Mouse (Mus musculus) CH12.LX (cell line): ENCODE data around the gene Jam2. TPM values are rescaled to one million over a fixed set of nuclear protein-coding genes. Genes with fewer than 3 reads are reported as not detected.

ENCODE experiments used
- DNase-seq: peaks from one replicate; pipeline ENCODE4 v3.0.0-alpha.2; 2013; ENCODE audit errors: extremely low read depth
- H3K27ac ChIP-seq: 2 replicates; pipeline ENCODE4 v1.5.1; 2012; ENCODE audit warnings: low read depth, mild to moderate bottlenecking, control low read depth, moderate library complexity; ENCODE audit not compliant: insufficient read depth
- H3K27me3 ChIP-seq: replicated peaks from 2 replicates; pipeline ENCODE3; 2012; ENCODE audit warnings: inconsistent platforms
- H3K36me3 ChIP-seq, 2 experiments: replicated peaks in 1 of 2; 2 replicates each; pipeline versions ENCODE3 to v1.6.1; 2012; ENCODE audit warnings: inconsistent platforms in 1 of 2, low read length in 1 of 2, mild to moderate bottlenecking in 1 of 2, mixed read lengths in 1 of 2, moderate library complexity in 1 of 2; ENCODE audit not compliant: control insufficient read depth in 1 of 2, insufficient read depth in 1 of 2
- H3K4me1 ChIP-seq, 2 experiments: 2 replicates each; pipeline ENCODE4 v1.6.1; 2012; ENCODE audit warnings: inconsistent platforms in 1 of 2, moderate library complexity in 1 of 2; ENCODE audit not compliant: insufficient read depth in 2 of 2, control insufficient read depth in 1 of 2
- H3K4me2 ChIP-seq: 2 replicates; pipeline ENCODE4 v1.6.1; 2012; ENCODE audit warnings: low read depth, mild to moderate bottlenecking, control low read depth; ENCODE audit not compliant: poor library complexity, insufficient read depth, severe bottlenecking
- H3K4me3 ChIP-seq, 3 experiments: fragments of 150-350 bp in 1 of 3; sonication (generic) in 1 of 3; replicated peaks in 1 of 3; 2 replicates each; pipeline versions ENCODE3 to v1.5.1; 2011 to 2012; ENCODE audit warnings: low read depth in 2 of 3, low read length in 2 of 3, mild to moderate bottlenecking in 2 of 3, moderate library complexity in 2 of 3, control low read depth in 1 of 3, improper control_type of control experiment in 1 of 3, inconsistent platforms in 1 of 3, mixed read lengths in 1 of 3; ENCODE audit not compliant: poor library complexity in 1 of 3
- H3K79me2 ChIP-seq: replicated peaks from 2 replicates; pipeline ENCODE4 v1.6.1; 2012; ENCODE audit warnings: mild to moderate bottlenecking, moderate library complexity; ENCODE audit not compliant: control insufficient read depth, poor library complexity, insufficient read depth, severe bottlenecking; ENCODE audit errors: extremely low read depth
- H3K9ac ChIP-seq: 2 replicates; pipeline ENCODE4 v1.6.1; 2012; ENCODE audit warnings: low read depth, mild to moderate bottlenecking, control low read depth, moderate library complexity; ENCODE audit not compliant: insufficient read depth
- H3K9me3 ChIP-seq: replicated peaks from 2 replicates; pipeline ENCODE3; 2012; ENCODE audit warnings: low read length, inconsistent platforms, mixed read lengths
- CHD2 ChIP-seq: IDR thresholded peaks from 2 replicates; pipeline ENCODE4 v1.6.1; 2011; ENCODE audit warnings: low read length, improper control_type of control experiment
- CTCF ChIP-seq, 2 experiments: IDR thresholded peaks in 1 of 2; conservative IDR thresholded peaks in 1 of 2; 2 replicates each; pipeline ENCODE4 v1.5.1; 2011 to 2012; ENCODE audit warnings: low read depth in 2 of 2, low read length in 2 of 2, improper control_type of control experiment in 1 of 2, inconsistent platforms in 1 of 2, mild to moderate bottlenecking in 1 of 2, moderate library complexity in 1 of 2
- E2F4 ChIP-seq: IDR thresholded peaks from 2 replicates; pipeline ENCODE4 v1.6.1; 2011; ENCODE audit warnings: low read depth, low read length, improper control_type of control experiment; ENCODE audit not compliant: insufficient replicate concordance
- ELF1 ChIP-seq: IDR thresholded peaks from 2 replicates; pipeline ENCODE4 v1.6.1; 2014; ENCODE audit warnings: low read depth, mild to moderate bottlenecking, inconsistent platforms, low read length, improper control_type of control experiment
- EP300 ChIP-seq: IDR thresholded peaks from 2 replicates; pipeline ENCODE4 v1.6.1; 2011; ENCODE audit warnings: low read length, improper control_type of control experiment
- ETS1 ChIP-seq: conservative IDR thresholded peaks from 2 replicates; pipeline ENCODE4 v1.6.1; 2012; ENCODE audit warnings: low read depth, mild to moderate bottlenecking, inconsistent platforms, low read length, improper control_type of control experiment, moderate library complexity
- HCFC1 ChIP-seq: IDR thresholded peaks from 2 replicates; pipeline ENCODE4 v1.6.1; 2012; ENCODE audit warnings: low read depth, mild to moderate bottlenecking, inconsistent platforms, low read length, improper control_type of control experiment
- JUN ChIP-seq: IDR thresholded peaks from 2 replicates; pipeline ENCODE4 v1.6.1; 2011; ENCODE audit warnings: low read depth, mild to moderate bottlenecking, low read length, improper control_type of control experiment, moderate library complexity; ENCODE audit not compliant: insufficient read depth
- JUND ChIP-seq: conservative IDR thresholded peaks from 2 replicates; pipeline ENCODE4 v1.6.1; 2011; ENCODE audit warnings: low read depth, low read length, improper control_type of control experiment
- KAT2A ChIP-seq: IDR thresholded peaks from 2 replicates; pipeline ENCODE4 v1.6.1; 2012; ENCODE audit warnings: low read length, improper control_type of control experiment, inconsistent platforms; ENCODE audit not compliant: insufficient replicate concordance
- MAFK ChIP-seq: IDR thresholded peaks from 2 replicates; pipeline ENCODE4 v1.6.1; 2011; ENCODE audit warnings: low read length, improper control_type of control experiment; ENCODE audit not compliant: insufficient replicate concordance
- MAX ChIP-seq: IDR thresholded peaks from 2 replicates; pipeline ENCODE4 v1.6.1; 2011; ENCODE audit warnings: low read length, improper control_type of control experiment
- MAZ ChIP-seq: IDR thresholded peaks from 2 replicates; pipeline ENCODE4 v1.6.1; 2012; ENCODE audit warnings: low read depth, mild to moderate bottlenecking, inconsistent platforms, low read length, improper control_type of control experiment, moderate library complexity
- MYC ChIP-seq: IDR thresholded peaks from 2 replicates; pipeline ENCODE4 v1.6.1; 2011; ENCODE audit warnings: low read depth, mild to moderate bottlenecking, improper control_type of control experiment, low read length
- NRF1 ChIP-seq: IDR thresholded peaks from 2 replicates; pipeline ENCODE4 v1.6.1; 2014; ENCODE audit warnings: low read depth, mild to moderate bottlenecking, inconsistent platforms, low read length, improper control_type of control experiment, moderate library complexity
- PAX5 ChIP-seq: IDR thresholded peaks from 2 replicates; pipeline ENCODE4 v1.6.1; 2012; ENCODE audit warnings: low read length, inconsistent platforms, mixed read lengths
- POLR2AphosphoS2 ChIP-seq: IDR thresholded peaks from 2 replicates; pipeline ENCODE4 v1.6.1; 2011; ENCODE audit warnings: low read depth, low read length, improper control_type of control experiment
- RAD21 ChIP-seq: IDR thresholded peaks from 2 replicates; pipeline ENCODE4 v1.6.1; 2011; ENCODE audit warnings: low read depth, mild to moderate bottlenecking, low read length, improper control_type of control experiment, moderate library complexity
- RCOR1 ChIP-seq: conservative IDR thresholded peaks from 2 replicates; pipeline ENCODE4 v1.6.1; 2012; ENCODE audit warnings: low read depth, mild to moderate bottlenecking, inconsistent platforms, low read length, improper control_type of control experiment
- SIN3A ChIP-seq: IDR thresholded peaks from 2 replicates; pipeline ENCODE4 v1.6.1; 2012; ENCODE audit warnings: low read length, improper control_type of control experiment, inconsistent platforms
- TCF12 ChIP-seq: IDR thresholded peaks from 2 replicates; pipeline ENCODE4 v1.6.1; 2014; ENCODE audit warnings: low read depth, mild to moderate bottlenecking, inconsistent platforms, low read length, improper control_type of control experiment
- UBTF ChIP-seq: IDR thresholded peaks from 2 replicates; pipeline ENCODE4 v1.6.1; 2012; ENCODE audit warnings: low read depth, mild to moderate bottlenecking, inconsistent platforms, low read length, improper control_type of control experiment, moderate library complexity
- USF1 ChIP-seq: IDR thresholded peaks from 2 replicates; pipeline ENCODE4 v1.6.1; 2014; ENCODE audit warnings: low read depth, mild to moderate bottlenecking, inconsistent platforms, low read length, improper control_type of control experiment
- ZKSCAN1 ChIP-seq: IDR thresholded peaks from 2 replicates; pipeline ENCODE4 v1.6.1; 2012; ENCODE audit warnings: low read depth, inconsistent platforms, low read length, improper control_type of control experiment, borderline replicate concordance
- ZNF384 ChIP-seq: IDR thresholded peaks from 2 replicates; pipeline ENCODE4 v1.6.1; 2012; ENCODE audit warnings: low read depth, low read length, improper control_type of control experiment, inconsistent platforms
- dilution Hi-C: fragments of 300-500 bp; cut with MboI; formaldehyde crosslinking; loops from 2 replicates; pipeline ENCODE4 v1.14.3; 2020; ENCODE audit warnings: low sequenced_read_pairs; ENCODE audit not compliant: extremely low pct_unique_long_range_greater_than_20kb, extremely low pct_ligation_motif_present
- in situ Hi-C: fragments of 300-500 bp; cut with MboI; formaldehyde crosslinking; loops from 3 replicates; pipeline ENCODE4 v1.14.3; 2019; ENCODE audit warnings: low sequenced_read_pairs, low pct_ligation_motif_present, low pct_unique_long_range_greater_than_20kb, mixed read lengths
- polyA plus RNA-seq: library from polyadenylated mRNA; unstranded; fragments of >175 nt; gene quantifications from 2 replicates; pipeline ENCODE4 v1.2.1, GENCODE M21; 2012; ENCODE audit warnings: low read depth; ENCODE audit not compliant: insufficient read length
- total RNA-seq, 2 experiments: library from RNA; depleted of rRNA; stranded (reverse); fragments of 300-350 nt in 1 of 2; fragments of >200 nt in 1 of 2; gene quantifications; 2 replicates each; pipeline ENCODE4 v1.2.3; 2012 to 2014

Jam2 gene
- total and polyA plus RNA-seq, 3 experiments: 0.08 to 0.09 TPM; not detected in 1

DNA sequence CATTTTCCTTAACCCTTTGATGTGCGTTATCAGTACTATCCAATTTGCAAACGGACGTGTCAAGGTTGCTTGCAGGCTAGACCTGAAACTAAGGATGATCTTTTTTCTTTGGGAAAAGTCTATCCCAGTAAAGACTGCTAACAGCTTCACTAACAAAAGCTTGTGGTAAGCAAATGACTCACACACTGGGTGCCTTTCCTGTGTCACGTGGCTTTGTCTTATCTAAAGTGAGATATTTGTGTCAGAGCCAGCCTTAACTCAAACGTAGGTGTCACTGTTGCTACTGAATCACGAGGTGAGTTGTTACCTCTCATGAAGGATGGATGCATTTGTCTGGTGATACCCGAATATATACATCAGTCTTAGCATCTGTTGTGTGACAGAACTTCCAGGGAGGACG is 90.7 kb downstream of the Jam2 start:
- in situ Hi-C loops: no loop called here
- H3K27me3 ChIP-seq: no peaks in the 10 kb centered on the region
- H3K4me3 ChIP-seq: no peak overlapping the region
- peaks cover 20 to 48% of the 10 kb centered on the region in 2 experiments for H3K36me3 ChIP-seq
- H3K9ac ChIP-seq: no peak overlapping the region
- H3K27ac ChIP-seq: no peak overlapping the region
- peaks cover 0 to 2% of the 10 kb centered on the region in 2 experiments; a peak in 1 of 4 replicates for H3K4me1 ChIP-seq
- no peak overlapping the region for H3K4me2 ChIP-seq
- H3K79me2 ChIP-seq: no peaks in the 10 kb centered on the region
- dilution Hi-C loops: no loop called here
- H3K9me3 ChIP-seq: no peaks in the 10 kb centered on the region
- TF ChIP-seq RCOR1 (no peak), EP300 (no peak), MAFK (no peak), TCF12 (no peak), MAZ (no peak), ZKSCAN1 (no peak), RAD21 (no peak), USF1 (no peak), CTCF (conservative IDR thresholded peaks at IDR 0.05 in 1 of 2, IDR thresholded peaks at IDR 0.05 in 1 of 2; ENCODE audit: low read depth in 2 of 2, low read length in 2 of 2) (no peak), MAX (no peak), POLR2AphosphoS2 (no peak), HCFC1 (no peak), ETS1 (no peak), KAT2A (no peak), SIN3A (no peak), JUND (no peak), UBTF (no peak), CHD2 (no peak), PAX5 (no peak), ELF1 (no peak)
- DNase-seq: peak; percentile 8

- H3K4me2 ChIP-seq: no peak overlapping the region
- peaks cover 0 to 6% of the 10 kb centered on the region in 2 experiments; a peak in 1 of 4 replicates for H3K4me1 ChIP-seq
- no peak overlapping the region for H3K27ac ChIP-seq
- TF ChIP-seq E2F4: no peak
- TF ChIP-seq HCFC1: no peak
- TF ChIP-seq JUND: no peak
- TF ChIP-seq RAD21: no peak
- no peak for TF ChIP-seq JUN
- TF ChIP-seq ZNF384: no peak
- TF ChIP-seq MYC: no peak
- TF ChIP-seq NRF1: no peak
- no peak for DNase-seq
- H3K27me3 ChIP-seq: no peaks in the 10 kb centered on the region
- H3K9ac ChIP-seq: no peak overlapping the region
- no peaks in the 10 kb centered on the region for H3K79me2 ChIP-seq
- dilution Hi-C loops: no loop called here
- H3K9me3 ChIP-seq: no peaks in the 10 kb centered on the region
- no peaks in the 10 kb centered on the region for H3K36me3 ChIP-seq
- H3K4me3 ChIP-seq: no peak overlapping the region
- in situ Hi-C loops: no loop called here
Measured at GRCm38 (mm10) chr16:84873805-84874204, 99.9 kb downstream of the Jam2 start.
